Mouse (Mus musculus) cerebellum, postnatal 36 days (tissue): ENCODE data around the gene Ssh1.

Experiments used
- DNase-seq, 2 experiments: peaks; one replicate each; pipeline ENCODE4 v3.0.0; 2021 to 2022; ENCODE audit warnings: mixed read lengths in 2 of 2

The Ssh1 gene

GRCm38 (mm10) chr5:113887132-113887531 lies 106.6 kb downstream of the Ssh1 start:
- DNase-seq: no peak
